Mouse (Mus musculus) c-Kit-positive CD71-negative TER-119-negative erythroid progenitor cells, embryonic 14.5 days (primary cell): Measurements from ENCODE around the gene Zfp36l2.
"Not testable (repeated sequence)": the region's sequence is repeated elsewhere in the genome, so short reads cannot be mapped to it uniquely, and the experiment has no call there.

Experiments used
- DNase-seq: peaks from one replicate; pipeline ENCODE4 v3.0.0-alpha.2; 2013; ENCODE audit warnings: low read depth

Gene Zfp36l2

DNA sequence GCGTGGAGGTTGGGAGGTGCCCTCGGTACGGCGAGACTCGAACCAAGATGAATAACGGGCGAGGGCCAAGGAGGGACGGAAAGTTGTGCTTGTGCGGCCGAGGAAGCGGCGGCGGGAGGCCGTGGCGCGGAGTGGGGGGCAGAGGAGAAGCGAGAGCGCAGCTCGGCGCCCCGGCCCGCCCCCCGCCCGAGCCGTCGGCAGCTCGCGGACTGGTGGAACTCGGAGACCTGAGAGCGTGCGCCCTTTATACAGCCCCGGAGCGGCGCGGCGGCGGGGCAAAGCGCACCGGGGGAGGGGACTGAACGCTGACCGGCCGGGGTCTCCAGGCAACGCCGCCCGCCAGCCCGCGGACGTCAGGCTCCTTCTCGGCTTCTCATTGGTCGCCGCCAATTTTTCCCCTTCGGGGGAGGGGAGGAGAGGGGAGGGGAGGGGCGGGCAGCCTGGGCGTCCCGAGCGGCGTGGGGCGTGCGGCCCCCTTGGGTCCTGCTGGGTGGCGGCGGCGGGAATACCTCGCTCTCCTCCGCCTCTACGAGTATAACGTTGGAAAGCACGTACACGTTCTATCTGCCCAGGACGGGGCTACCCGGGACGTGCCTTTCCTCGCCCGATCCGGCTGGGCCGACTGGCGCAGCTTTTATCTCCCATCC lies at the start of gene Zfp36l2:
Zfp36l2 (minus strand) TSS at position 221 of the 647 bp plus-strand sequence.
- DNase-seq: peak; percentile 82

DNA sequence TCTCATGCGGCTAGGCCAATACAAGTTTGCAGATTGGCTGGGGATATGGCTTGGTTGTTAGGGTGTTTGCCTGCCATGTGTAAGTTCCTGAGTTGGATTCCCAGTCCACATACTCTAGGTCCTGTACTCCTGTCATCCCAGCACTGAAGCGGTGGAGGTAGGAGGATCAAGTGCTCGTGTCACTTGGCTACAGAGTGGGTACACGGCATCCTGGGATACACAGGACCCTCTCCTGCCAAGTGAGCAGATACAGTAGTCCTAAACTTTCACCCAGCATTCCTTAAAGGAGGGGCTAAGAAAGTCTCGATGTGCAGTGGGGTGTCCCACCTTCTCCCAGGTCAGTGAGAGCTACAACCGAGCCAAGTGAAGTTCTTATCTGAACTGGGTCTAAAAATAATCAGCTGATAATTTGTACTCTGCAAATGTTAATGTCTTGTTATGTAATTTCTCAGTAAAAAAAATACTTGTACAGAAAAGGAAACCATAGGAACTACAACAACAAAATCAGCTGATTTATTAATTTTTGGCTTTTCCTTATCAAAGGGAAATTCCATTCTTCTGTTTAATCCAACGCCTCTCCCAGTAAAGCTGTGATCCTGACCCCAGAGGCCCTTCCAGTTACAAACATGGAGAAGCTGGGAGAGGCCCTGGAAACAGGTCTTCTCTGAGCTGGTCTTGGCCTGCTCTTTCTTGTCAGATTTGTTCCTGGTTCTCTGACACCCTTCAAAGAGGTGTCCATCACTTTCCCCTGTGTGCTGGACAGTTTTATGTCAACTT lies 49.2 kb upstream of the Zfp36l2 start:
- DNase-seq: no peak

DNA sequence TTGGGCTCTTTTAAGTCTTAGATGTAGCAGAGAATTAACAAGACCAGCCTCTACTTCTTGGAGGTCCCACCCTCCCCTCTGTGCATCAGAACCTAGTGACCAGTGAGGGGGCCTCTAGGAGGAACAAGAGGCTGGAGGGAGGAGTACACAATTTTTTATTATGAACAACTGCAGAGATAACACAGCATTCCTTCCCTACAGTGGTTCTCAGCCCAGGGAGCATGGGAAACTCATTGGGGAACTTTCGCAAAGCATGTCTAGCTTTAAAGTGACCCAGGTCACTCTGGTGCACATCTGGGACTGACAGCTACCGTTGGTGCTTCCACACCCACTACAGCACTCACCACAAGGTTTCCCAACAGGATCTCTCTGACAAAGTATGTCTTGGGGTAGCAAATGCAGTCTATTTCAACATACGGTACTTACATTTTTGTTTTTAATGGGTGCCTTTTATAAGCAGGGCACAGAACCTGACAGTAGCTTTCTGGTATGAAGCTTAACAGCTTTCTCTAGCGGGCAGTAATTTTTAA lies 47.7 kb upstream of the Zfp36l2 start:
- DNase-seq: peak; percentile 14

DNA sequence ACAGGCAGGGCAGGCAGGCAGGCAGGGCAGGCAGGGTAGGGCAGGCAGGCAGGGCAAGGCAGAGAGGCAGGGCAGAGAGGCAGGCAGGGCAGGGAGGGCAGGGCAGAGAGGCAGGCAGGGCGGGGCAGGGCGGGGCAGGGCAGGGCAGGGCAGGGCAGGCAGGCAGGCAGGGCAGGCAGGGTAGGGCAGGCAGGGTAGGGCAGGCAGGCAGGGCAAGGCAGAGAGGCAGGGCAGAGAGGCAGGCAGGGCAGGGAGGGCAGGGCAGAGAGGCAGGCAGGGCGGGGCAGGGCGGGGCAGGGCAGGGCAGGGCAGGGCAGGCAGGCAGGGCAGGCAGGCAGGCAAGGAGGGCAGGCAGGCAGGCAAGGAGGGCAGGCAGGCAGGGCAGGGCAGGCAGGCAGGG lies 47.0 kb upstream of the Zfp36l2 start:
- not testable (repeated sequence) for DNase-seq

DNA sequence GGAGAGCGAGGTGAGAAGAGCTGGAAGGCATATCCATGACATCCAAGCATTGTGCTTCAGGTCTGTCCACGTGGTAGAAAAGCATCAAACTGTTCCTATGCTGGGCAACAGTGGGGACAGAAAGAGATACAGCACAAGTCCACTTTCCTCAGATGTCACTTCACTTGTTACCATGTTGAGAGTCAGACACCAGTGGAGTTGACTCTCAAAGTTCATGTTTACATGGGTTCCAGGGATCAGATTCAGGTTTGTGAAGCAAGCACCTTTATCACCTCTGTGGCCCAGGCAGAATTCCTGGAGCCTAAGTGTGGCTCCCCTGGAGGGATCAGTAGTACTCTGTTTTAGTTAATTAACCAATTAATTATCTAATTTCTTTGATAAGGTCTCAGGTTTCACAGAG lies 46.0 kb upstream of the Zfp36l2 start:
- no peak for DNase-seq

DNA sequence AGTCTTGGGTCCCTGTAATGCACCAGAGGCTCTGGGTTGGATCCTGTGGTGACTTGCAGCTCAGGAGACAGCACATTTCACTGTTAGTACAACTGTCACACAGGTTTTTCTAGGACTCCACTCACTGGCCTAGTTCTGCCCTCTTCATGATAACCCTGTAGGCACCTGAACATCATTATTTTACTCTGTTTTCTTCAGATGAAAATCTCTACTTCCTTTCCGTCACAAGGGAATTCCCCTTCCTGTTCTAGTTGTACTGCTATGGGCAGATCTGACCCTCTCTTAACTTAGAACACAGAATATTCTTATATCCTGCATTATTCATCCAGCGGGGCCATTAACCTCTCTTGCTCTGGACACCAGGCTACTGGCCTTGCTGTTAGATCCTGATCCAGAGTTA lies 43.6 kb upstream of the Zfp36l2 start:
- no peak for DNase-seq

DNA sequence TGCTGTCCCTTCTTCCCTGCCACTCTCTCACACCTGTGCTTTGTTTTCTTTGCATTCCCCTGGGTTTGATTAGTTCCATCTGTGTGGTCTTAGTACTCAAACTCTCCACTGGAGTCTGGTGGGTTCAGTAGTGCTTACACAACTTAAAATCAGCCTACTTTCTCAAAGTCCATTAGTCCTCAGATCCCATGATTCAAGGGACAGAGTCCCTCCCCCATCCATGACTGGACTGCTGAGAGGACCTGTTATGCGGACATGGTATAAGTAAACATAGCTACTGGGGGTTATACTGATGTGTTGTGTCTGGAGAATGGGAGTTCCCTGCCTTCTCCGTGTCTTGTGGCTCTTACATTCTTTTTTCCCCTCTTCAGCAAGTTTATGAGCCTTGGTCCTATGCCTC lies 40.5 kb upstream of the Zfp36l2 start:
- no peak for DNase-seq

DNA sequence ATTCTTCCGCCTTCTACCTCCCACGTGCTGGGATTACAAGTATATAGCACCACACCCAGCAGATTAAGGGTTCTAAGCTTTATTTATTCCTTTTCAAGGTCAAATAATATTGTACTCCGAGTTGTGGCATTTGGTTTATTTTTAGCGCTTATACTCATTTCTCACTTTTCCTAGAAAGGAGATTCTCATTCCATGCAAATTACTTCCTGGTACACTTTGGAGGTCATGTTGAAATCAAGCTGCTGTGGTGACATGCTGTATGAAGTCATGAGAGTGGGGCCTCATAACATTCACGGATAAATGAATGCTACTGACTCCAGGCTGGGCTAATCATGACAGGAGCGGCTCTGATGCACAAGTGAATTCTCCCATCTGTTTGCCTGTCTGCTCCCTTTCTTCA lies 38.9 kb upstream of the Zfp36l2 start:
- DNase-seq: no peak

DNA sequence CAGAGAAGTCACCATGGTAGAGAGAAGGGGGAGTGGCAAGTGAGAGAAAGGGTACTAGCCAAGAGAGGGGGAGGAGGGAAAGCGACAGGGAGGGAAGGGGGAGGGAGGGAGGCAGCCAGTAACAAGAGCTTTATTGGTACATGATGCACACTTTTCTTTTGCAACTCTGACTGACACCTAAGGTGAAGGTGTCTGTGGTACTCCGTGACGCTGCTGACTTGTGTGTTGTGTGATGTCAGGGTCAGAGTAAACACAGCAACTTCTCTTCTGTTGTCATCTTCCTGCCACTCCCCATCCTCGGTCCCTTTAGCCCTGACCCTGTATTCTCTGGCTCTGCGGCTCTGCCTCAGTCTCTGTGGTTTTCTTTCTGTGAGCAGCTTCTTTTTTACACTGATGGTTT lies 38.5 kb upstream of the Zfp36l2 start:
- no peak for DNase-seq

DNA sequence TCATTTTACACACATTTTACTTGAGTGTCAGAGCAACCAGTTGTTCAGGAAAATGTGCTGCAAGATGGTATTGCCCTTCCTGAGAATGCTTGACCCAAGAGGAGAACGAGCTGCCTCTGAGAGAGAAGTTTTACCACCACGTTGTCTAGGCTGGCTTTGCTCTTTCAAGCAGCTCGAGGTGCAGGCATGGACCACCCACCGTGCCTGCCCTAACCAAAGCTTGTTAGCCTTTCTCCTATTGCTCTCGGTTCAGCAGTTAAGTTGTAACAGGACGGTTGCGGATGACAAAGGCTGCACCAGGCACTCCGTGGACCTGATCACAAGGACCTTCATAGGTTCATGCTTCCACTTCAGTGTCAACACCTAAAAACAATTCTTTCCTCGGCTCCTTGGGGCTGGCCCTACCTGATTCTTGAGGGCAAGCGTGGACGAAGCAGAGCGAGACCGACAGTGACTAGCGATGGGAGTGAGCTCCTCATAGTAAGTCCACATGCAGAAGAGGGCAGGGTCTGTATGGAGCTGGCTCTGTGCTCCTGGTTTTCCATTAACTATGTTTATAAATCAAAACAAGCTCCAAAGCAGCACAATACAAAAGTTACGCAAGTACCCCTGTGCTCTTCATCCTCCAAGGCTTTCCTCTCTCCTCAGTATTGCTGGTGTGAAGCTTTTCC lies 36.6 kb upstream of the Zfp36l2 start:
- DNase-seq: no peak

DNA sequence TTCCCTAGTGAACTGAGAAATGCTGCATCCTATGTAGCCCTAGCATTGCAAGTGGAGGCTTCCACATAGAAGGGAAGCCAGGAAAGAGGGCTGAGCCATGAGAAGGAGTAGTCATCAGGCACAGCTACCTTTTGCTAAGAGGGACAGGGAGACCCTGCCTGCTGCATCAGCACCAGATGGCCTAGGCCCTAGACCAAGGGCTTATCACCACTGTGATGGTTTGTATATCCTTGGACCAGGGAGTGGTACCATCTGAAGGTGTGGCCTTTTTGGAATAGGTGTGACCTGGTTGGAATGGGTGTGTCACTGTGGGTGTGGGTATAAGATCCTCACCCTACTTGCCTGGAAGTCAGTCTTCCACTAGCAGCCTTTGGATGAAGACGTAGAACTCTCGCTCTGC lies 31.1 kb upstream of the Zfp36l2 start:
- not testable (repeated sequence) for DNase-seq

DNA sequence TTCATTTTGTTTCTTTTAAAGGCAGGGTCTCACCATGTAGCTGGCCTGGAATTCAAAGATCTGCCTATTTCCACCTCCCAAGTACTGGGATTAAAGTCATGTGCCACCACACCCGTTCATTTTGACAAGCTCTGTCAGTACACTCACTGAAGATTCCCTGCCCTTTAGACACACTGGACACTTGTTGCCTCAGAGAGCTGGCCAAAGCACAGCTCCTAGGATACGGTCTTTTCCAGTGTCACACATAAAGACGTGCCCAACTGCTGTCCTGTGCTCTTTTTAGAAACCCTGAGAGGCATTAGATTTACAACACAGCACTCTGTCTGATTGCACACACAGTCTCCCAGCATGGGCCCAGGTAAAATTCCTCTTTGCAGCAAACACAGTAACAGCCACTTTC lies 29.9 kb upstream of the Zfp36l2 start:
- no peak for DNase-seq

DNA sequence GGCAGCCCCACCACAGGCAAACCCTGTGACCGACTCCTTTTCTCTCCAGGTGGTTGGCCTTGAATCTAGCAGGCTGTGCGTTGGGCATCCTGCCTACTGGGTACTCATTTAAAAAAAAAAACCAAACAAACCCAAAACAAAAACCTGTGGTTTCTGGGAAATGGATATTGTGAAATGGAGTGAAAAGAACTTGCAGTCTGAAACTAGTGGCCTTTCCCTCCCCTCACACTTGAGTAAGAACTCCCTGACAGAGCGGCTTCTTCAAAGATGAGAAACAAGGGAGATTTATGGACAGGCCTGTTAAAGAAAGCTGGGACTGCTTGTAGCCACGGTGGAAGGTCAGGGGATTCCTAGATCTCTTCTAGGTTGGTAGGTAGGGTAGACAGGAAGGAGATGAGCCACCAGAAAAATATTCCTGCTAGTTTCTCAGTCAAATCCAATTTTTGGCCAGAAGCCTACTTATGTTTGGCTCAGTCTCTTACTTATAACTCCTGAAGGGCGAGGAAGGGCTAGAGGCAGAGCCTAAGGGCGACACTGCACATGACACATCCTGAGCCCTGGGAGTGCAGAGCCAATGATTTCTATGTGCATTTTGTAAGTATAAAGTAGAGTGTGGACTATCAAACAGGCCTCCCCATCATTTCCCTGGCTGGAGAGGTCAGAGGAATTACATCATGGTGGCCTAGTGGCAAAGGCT lies 27.7 kb upstream of the Zfp36l2 start:
- DNase-seq: no peak

DNA sequence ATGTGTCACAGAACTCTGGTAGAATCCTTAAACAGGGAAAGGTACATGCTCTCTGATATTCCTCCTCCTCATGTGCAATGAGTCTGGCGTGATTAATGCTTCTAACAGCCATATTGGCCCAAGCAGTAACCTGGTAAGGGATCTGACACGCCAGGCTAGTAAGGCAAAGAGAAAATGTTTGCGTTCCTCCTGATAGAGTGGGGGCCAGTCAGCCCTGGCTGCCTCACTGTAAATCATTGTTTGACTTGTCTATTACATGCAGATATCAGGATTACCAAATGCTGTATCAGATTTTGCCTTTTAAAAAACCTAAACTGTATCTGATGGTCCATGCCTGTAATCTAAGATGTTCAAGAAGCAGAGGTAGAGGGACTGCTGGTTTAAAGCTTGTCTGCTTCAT lies 25.7 kb upstream of the Zfp36l2 start:
- no peak for DNase-seq

DNA sequence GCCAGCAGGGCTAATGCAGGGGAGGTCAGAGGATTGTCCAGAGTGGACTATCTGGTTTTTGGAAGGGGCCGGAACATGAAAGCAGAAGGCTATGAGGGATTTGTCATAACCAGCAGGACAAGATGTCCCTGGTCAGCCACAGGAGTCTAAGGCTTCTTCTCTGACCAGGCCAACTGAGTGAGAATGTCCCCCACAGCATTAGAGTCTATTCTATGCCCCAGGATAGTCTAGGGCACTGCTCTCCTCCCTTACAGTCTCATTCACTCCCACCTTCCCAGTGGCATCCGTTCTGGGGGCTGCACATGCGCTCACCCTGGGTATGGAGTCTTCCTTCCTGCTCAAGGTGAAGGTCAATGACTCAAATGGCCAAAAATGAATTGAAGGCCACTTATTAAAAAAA lies 19.9 kb upstream of the Zfp36l2 start:
- DNase-seq: no peak

DNA sequence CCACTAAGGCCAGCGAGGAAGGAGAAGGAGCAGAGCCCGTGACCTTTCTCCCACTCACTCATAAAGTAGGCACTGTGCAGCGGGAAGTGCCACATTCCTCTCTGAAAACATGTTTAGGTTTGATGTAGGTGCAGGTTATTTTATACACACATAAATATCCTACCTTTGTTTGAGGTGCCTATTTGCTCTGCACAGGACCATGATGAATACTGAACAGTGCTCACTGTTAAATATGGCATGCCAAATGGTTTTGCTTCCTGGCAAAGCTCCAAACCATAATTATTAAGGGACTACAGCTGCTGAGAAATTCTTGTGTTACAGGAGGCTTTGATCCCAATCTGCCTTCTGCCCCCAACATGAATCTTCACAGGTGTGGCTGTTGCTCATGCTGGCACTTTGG lies 18.5 kb upstream of the Zfp36l2 start:
- no peak for DNase-seq

DNA sequence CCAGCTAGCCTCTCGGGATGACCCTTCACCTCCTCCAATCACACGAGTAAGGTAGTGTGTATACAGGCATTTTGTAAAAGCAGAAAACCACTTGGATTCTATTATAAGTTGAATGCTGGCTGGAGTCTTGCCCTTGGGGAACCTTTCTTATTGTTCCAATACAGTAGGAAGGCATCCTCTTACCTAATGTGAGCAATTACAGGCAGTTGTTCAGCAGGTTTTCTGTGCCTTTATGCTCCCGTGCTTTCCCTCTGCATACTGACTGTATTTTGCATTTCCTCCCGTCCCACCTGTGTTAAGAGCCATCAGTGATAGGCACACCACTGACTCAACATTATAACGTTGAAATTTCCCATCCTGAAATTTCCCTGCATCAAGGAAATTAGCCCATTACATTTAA lies 17.2 kb upstream of the Zfp36l2 start:
- DNase-seq: no peak

DNA sequence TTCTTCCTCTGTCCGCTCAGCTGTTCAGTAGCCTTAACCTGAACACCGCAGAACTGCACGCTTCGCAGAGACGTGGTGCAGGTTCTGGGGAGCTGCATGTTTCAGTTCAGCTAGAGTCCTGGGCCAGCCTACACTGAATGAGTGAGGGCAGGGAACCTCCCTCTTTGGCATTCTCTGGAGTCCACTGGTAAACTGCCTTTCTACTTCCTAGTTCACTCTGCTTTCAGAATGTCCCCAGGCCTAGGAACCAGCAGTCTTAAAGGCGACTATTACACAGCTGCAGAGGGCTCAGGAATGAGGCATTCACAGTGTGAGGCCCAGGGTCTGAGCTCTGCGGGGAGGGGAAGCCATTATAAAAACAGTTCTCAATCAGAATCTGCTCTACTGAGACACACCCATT lies 15.6 kb upstream of the Zfp36l2 start:
- no peak for DNase-seq

DNA sequence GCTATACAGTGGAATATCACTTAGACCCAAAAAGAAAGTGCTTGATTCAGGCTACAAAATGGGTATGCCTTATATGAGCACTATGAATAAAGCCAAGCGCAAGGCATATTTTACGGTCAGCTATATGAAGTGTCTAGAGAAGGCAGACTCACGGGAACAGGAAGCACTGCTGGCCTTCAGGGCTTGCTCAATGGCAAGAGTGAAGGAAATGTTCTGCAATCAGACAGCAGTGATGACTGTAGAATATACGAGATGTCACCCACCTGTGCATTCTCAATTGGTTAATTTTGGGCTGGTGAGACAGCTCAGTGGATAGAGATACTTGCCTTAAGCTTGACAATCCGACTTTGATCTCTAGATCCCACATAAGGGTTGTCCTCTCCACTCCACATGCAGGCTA lies 13.4 kb upstream of the Zfp36l2 start:
- DNase-seq: no peak

DNA sequence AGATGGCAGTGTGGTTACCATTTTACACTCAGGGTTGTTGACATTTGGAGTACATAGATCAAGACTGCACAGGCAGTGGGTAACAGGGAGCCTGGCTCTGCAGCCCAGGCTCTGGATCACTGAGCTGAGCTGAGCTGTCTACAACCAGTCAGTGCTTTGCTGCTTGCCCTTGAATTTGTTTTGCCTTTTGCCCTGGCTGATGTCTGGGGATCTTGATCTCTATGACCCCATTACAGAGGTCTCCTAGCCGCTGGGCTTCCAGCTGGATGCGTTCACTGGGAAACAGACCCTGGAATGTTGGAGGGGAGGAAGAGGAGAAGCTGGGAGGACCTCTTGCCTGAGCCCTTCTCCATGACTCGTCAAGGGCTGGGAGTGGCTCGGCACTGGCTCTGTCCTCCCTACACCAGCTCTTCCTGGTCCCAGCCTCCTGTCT lies 10.2 kb upstream of the Zfp36l2 start:
- no peak for DNase-seq

DNA sequence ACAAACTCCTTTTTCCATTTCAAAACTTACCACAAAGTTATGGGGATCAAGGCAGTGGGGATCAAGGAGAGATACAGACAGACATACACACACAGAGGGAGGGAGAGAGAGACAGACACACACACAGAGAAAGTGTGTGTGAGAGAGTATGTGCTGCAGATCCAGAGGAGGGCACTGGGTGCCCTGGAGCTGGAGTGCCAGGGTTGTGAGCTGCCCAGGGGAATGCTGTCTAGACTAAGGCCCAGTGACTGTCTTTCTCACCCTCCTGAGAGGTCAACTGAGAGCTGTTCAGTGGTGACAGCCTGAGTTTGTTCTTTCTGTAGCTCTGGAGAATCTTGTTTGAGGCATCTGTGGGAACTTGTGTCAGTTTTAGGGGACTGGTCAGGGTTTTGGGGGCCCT lies 8.6 kb upstream of the Zfp36l2 start:
- DNase-seq: no peak

DNA sequence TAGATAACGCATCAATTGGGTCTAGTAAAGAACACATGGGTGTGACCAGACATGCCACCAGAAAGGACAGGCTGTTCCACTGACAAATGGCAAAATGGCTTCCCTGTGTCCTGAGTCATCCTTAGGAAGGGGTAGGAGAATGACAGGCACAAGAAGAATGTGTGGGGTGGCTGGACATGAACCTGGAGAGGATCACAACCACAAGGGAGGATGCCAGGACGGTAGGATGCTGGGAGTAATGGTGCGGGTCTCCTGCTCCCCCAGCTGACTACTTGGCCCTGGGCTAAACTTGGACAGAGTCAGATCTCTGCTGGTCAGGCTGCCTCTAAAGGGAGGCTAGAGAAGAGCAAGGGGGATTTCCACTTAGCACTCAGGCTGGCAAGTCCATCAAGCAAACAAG lies 8.1 kb upstream of the Zfp36l2 start:
- no peak for DNase-seq
